Mouse (Mus musculus) testis, adult 2 months (tissue): Measurements from ENCODE around the gene Igf1r.

Experiments used
- CTCF ChIP-seq: fragments of 200-500 bp; IDR thresholded peaks from 2 replicates; pipeline ENCODE4 v1.5.1; 2012; ENCODE audit warnings: low read depth, mild to moderate bottlenecking, inconsistent platforms, low read length, moderate library complexity; ENCODE audit not compliant: control insufficient read depth, insufficient read depth, insufficient replicate concordance
- POLR2A ChIP-seq: fragments of 200-500 bp; IDR thresholded peaks from 2 replicates; pipeline ENCODE4 v1.6.1; 2012; ENCODE audit warnings: low read depth, mild to moderate bottlenecking, inconsistent platforms, low read length, moderate library complexity; ENCODE audit not compliant: control insufficient read depth

DNA sequence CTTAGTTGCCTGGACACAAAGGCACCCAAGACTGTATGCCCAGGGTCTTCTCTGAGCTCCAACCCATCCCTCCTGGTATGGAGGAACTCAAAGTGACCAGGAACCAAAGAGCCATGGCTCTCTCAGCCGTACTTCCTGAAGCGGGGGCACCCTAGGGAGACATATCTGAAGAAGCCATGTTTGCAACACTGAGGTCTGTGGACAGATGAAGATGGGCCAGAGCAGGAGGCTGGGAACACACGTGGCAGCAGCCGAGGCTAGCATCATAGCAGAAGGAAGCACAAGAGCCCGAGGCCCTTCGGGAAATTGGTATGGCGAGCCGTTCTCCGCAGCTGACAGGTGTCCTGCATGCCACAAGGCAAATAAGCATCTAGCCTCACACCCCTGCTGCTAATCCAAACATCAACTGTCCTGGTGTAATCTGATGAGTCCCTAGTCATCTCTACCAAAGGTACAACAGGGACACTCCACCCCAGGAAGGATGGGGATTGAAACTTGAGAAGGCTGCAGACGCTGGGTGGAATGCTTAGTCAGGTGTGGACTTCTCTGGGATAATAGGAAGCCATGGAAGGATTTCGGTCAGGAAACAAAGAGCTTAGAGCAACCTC is 286.7 kb downstream of the Igf1r start:
- TF ChIP-seq CTCF: no peak
- no peak for TF ChIP-seq POLR2A
